Mouse (Mus musculus) lung, postnatal 4 days (tissue): Measurements from ENCODE around the gene Abca5.
"Not testable (repeated sequence)": the region's sequence is repeated elsewhere in the genome, so short reads cannot be mapped to it uniquely, and the experiment has no call there.

Source experiments
- DNase-seq, 2 experiments: peaks; one replicate each; pipeline ENCODE4 v3.0.0; 2021

The Abca5 gene

GRCm38 (mm10) chr11:110337289-110338245 is at the start of gene Abca5:
Gene Abca5, minus strand, starts transcription at chr11:110337716.
- DNase-seq, result peak; percentile 87 to 92

GRCm38 (mm10) chr11:110385487-110385886 is 48.0 kb upstream of the Abca5 start:
- DNase-seq, result no peak

- no peak for DNase-seq
These were observed 42.8 kb upstream of the Abca5 start for GRCm38 (mm10) chr11:110380310-110380668.

- peak; percentile 61 to 72 for DNase-seq
These were observed 42.3 kb upstream of the Abca5 start for GRCm38 (mm10) chr11:110379661-110380309.

- DNase-seq, result no peak
These were observed 36.5 kb upstream of the Abca5 start for GRCm38 (mm10) chr11:110374036-110374435.

GRCm38 (mm10) chr11:110372266-110372954 is 34.9 kb upstream of the Abca5 start:
- no peak for DNase-seq

- no peak for DNase-seq
These were observed 34.3 kb upstream of the Abca5 start for GRCm38 (mm10) chr11:110371827-110372226.

- DNase-seq, result no peak
These were observed 31.9 kb upstream of the Abca5 start for GRCm38 (mm10) chr11:110369312-110370019.

- DNase-seq, result no peak
These were observed 30.1 kb upstream of the Abca5 start for GRCm38 (mm10) chr11:110367638-110368037.

GRCm38 (mm10) chr11:110366902-110367301 is 29.4 kb upstream of the Abca5 start:
- DNase-seq, result no peak

GRCm38 (mm10) chr11:110365016-110365415 is 27.5 kb upstream of the Abca5 start:
- DNase-seq, result peak in 1 of 2 experiments; percentile 64

- DNase-seq, result peak in 1 of 2 experiments; percentile 53
These were observed 20.4 kb upstream of the Abca5 start for GRCm38 (mm10) chr11:110357756-110358551.

- not testable (repeated sequence) for DNase-seq
These were observed 17.6 kb upstream of the Abca5 start for GRCm38 (mm10) chr11:110355131-110355530.

GRCm38 (mm10) chr11:110354261-110354660 is 16.7 kb upstream of the Abca5 start:
- DNase-seq, result no peak

- DNase-seq, result no peak
These were observed 10.7 kb upstream of the Abca5 start for GRCm38 (mm10) chr11:110348170-110348569.

GRCm38 (mm10) chr11:110347768-110348167 is 10.3 kb upstream of the Abca5 start:
- DNase-seq, result no peak

GRCm38 (mm10) chr11:110336814-110337288 is 665 bp downstream of the Abca5 start:
- DNase-seq, result no peak

- no peak for DNase-seq
These were observed 7.4 kb downstream of the Abca5 start for GRCm38 (mm10) chr11:110330093-110330492.

- DNase-seq, result no peak
These were observed 15.2 kb downstream of the Abca5 start for GRCm38 (mm10) chr11:110322266-110322665.

- no peak for DNase-seq
These were observed 30.9 kb downstream of the Abca5 start for GRCm38 (mm10) chr11:110306475-110307168.

- DNase-seq, result no peak
These were observed 34.1 kb downstream of the Abca5 start for GRCm38 (mm10) chr11:110303411-110303810.
